Mouse (Mus musculus) liver, postnatal 0 days (tissue): ENCODE measurements at regions not wholly inside any gene's neighbourhood (a gene's known extent, or its start where the extent isn't known, plus 50 kb on each side); places are given as distances from the start of the nearest gene placed in this dataset.

Experiments used
- CTCF ChIP-seq: sonication (generic); IDR thresholded peaks from 2 replicates; pipeline ENCODE4 v1.5.1; 2016; ENCODE audit warnings: antibody characterized with exemption, low read depth
- EP300 ChIP-seq: IDR thresholded peaks from 2 replicates; pipeline ENCODE4 v1.6.1; 2016; ENCODE audit warnings: antibody characterized with exemption, low read depth, mild to moderate bottlenecking

- TF ChIP-seq EP300 = no peak
- TF ChIP-seq CTCF = no peak
These were observed 113.9 kb downstream of the Rap2a start for GRCm38 (mm10) chr14:120592191-120592590.
